Mouse (Mus musculus) left cerebral cortex, adult 8-10 months (tissue): ENCODE data around the gene Whamm. TPM values are rescaled to one million over a fixed set of nuclear protein-coding genes. Genes with fewer than 3 reads are reported as not detected.
A peak's percentile ranks its signal among the peaks of the same experiment; 100 is the strongest.

ENCODE experiments used
- DNase-seq, 2 experiments: peaks; one replicate each; pipeline ENCODE4 v3.0.0; 2022; ENCODE audit warnings: low spot score in 2 of 2
- total RNA-seq, 4 experiments: library from RNA; stranded (reverse); gene quantifications; 2 replicates each; pipeline ENCODE4 v1.2.4; 2022

The Whamm gene
- total RNA-seq, 4 experiments from 2014 or later = 13.9 to 21.3 (median 18.9) TPM

GRCm38 (mm10) chr7:81563506-81564015 lies 7.5 kb upstream of the Whamm start:
- DNase-seq = no peak

- no peak for DNase-seq
Observed at GRCm38 (mm10) chr7:81564766-81565165, 6.3 kb upstream of the Whamm start.

- peak in 1 of 2 experiments; percentile 40 for DNase-seq
Observed at GRCm38 (mm10) chr7:81565381-81566055, 5.5 kb upstream of the Whamm start.

GRCm38 (mm10) chr7:81566332-81566731 lies 4.7 kb upstream of the Whamm start:
- DNase-seq = no peak

GRCm38 (mm10) chr7:81566892-81567291 lies 4.2 kb upstream of the Whamm start, which contains the start of gene Fsd2:
Gene Fsd2 (minus strand): TSS chr7:81566944.
- no peak for DNase-seq

GRCm38 (mm10) chr7:81567396-81567795 lies 3.7 kb upstream of the Whamm start:
- DNase-seq = no peak

- no peak for DNase-seq
Observed at GRCm38 (mm10) chr7:81569851-81570250, 1.2 kb upstream of the Whamm start.

GRCm38 (mm10) chr7:81570271-81570670 lies 795 bp upstream of the Whamm start:
- no peak for DNase-seq

GRCm38 (mm10) chr7:81570752-81571107 lies 336 bp upstream of the Whamm start:
- no peak for DNase-seq

- DNase-seq = no peak
Observed at GRCm38 (mm10) chr7:81571941-81572441, 925 bp downstream of the Whamm start.

GRCm38 (mm10) chr7:81572610-81573268 lies 1.7 kb downstream of the Whamm start:
- no peak for DNase-seq

- no peak for DNase-seq
Observed at GRCm38 (mm10) chr7:81573397-81573796, 2.3 kb downstream of the Whamm start.

- no peak for DNase-seq
Observed at GRCm38 (mm10) chr7:81573821-81574220, 2.8 kb downstream of the Whamm start.

GRCm38 (mm10) chr7:81575606-81576005 lies 4.5 kb downstream of the Whamm start:
- no peak for DNase-seq

GRCm38 (mm10) chr7:81577872-81578271 lies 6.8 kb downstream of the Whamm start:
- no peak for DNase-seq

GRCm38 (mm10) chr7:81578413-81578812 lies 7.3 kb downstream of the Whamm start:
- no peak for DNase-seq

- no peak for DNase-seq
Observed at GRCm38 (mm10) chr7:81579312-81579711, 8.2 kb downstream of the Whamm start.

GRCm38 (mm10) chr7:81583512-81583911 lies 12.4 kb downstream of the Whamm start:
- DNase-seq = no peak

GRCm38 (mm10) chr7:81585326-81585725 lies 14.3 kb downstream of the Whamm start:
- DNase-seq = no peak

- DNase-seq = no peak
Observed at GRCm38 (mm10) chr7:81587238-81587637, 16.2 kb downstream of the Whamm start.

GRCm38 (mm10) chr7:81592686-81593085 lies 21.6 kb downstream of the Whamm start:
- DNase-seq = no peak

GRCm38 (mm10) chr7:81593387-81593786 lies 22.3 kb downstream of the Whamm start:
- DNase-seq = no peak

GRCm38 (mm10) chr7:81595056-81595455 lies 24.0 kb downstream of the Whamm start:
- DNase-seq = no peak
